Mouse (Mus musculus): ENCODE measurements around the gene Garnl3. TPM values are rescaled to one million over a fixed set of nuclear protein-coding genes. Genes with fewer than 3 reads are reported as not detected.

Garnl3 gene
- polyA plus RNA-seq, 1 experiment from 2014 or later: 1.2 TPM

- H3K4me1 ChIP-seq (replicated peaks): peaks cover 56% of the 10 kb centered on the region
- DNase-seq (peak; percentile 73), ATAC-seq (ENCODE audit: low read depth) (peak; percentile 80)
- peak overlapping the region; percentile 97 for H3K4me2 ChIP-seq
- H3K27me3 ChIP-seq: no peaks in the 10 kb centered on the region
- under 1% methylated on average over 55 of the region's 55 CpGs for WGBS (ENCODE audit: insufficient replicate concordance)
- H3K27ac ChIP-seq: peak overlapping the region; percentile 95
- H3K9ac ChIP-seq: peak overlapping the region; percentile 87
- peaks cover 29% of the 10 kb centered on the region for H3K36me3 ChIP-seq
- no peaks in the 10 kb centered on the region for H3K9me3 ChIP-seq (replicated peaks)
- peak overlapping the region; percentile 81 for H3K4me3 ChIP-seq (replicated peaks)
Measured at GRCm38 (mm10) chr2:32966689-32967631, 164.5 kb downstream of the Garnl3 start.

- Histone ChIP-seq H3K27ac (peak overlapping the region; percentile 95), H3K4me1 (replicated peaks) (peaks cover 60% of the 10 kb centered on the region), H3K9me3 (replicated peaks) (no peaks in the 10 kb centered on the region), H3K4me2 (peak overlapping the region; percentile 97), H3K9ac (peak overlapping the region; percentile 87), H3K36me3 (peaks cover 30% of the 10 kb centered on the region), H3K4me3 (replicated peaks) (peak overlapping the region; percentile 81), H3K27me3 (no peaks in the 10 kb centered on the region)
- 6% methylated on average over 13 of the region's 13 CpGs for WGBS (ENCODE audit: insufficient replicate concordance)
- ATAC-seq (ENCODE audit: low read depth): no peak
- DNase-seq: no peak
Measured at GRCm38 (mm10) chr2:32966184-32966688, 165.2 kb downstream of the Garnl3 start.

- no peak for ATAC-seq (ENCODE audit: low read depth)
- peaks cover 66% of the 10 kb centered on the region for H3K4me1 ChIP-seq (replicated peaks)
- peak overlapping the region; percentile 95 for H3K27ac ChIP-seq
- no peaks in the 10 kb centered on the region for H3K27me3 ChIP-seq
- H3K9ac ChIP-seq: peak overlapping the region; percentile 87
- H3K4me2 ChIP-seq: peak overlapping the region; percentile 97
- H3K36me3 ChIP-seq: peaks cover 30% of the 10 kb centered on the region
- WGBS (ENCODE audit: insufficient replicate concordance): 5% methylated on average over 7 of the region's 7 CpGs
- peak overlapping the region; percentile 81 for H3K4me3 ChIP-seq (replicated peaks)
- no peaks in the 10 kb centered on the region for H3K9me3 ChIP-seq (replicated peaks)
- no peak for DNase-seq
Measured at GRCm38 (mm10) chr2:32965511-32966183, 165.8 kb downstream of the Garnl3 start.

- Histone ChIP-seq H3K9me3 (replicated peaks) (no peaks in the 10 kb centered on the region), H3K9ac (peak overlapping the region; percentile 95), H3K36me3 (peaks cover 30% of the 10 kb centered on the region), H3K27me3 (no peaks in the 10 kb centered on the region), H3K4me3 (replicated peaks) (peak overlapping the region; percentile 84), H3K4me1 (replicated peaks) (peaks cover 72% of the 10 kb centered on the region), H3K27ac (peak overlapping the region; percentile 95), H3K4me2 (peak overlapping the region; percentile 97)
- 21% methylated on average over 10 of the region's 10 CpGs for WGBS (ENCODE audit: insufficient replicate concordance)
- no peak for DNase-seq
- ATAC-seq (ENCODE audit: low read depth): no peak
Measured at GRCm38 (mm10) chr2:32964659-32965457, 166.6 kb downstream of the Garnl3 start.

- H3K4me3 ChIP-seq (replicated peaks): peak overlapping the region; percentile 84
- peaks cover 30% of the 10 kb centered on the region for H3K36me3 ChIP-seq
- H3K9me3 ChIP-seq (replicated peaks): no peaks in the 10 kb centered on the region
- whole genome bisulfite sequencing (ENCODE audit: insufficient replicate concordance): 32% methylated on average over 1 of the region's 1 CpGs
- H3K27ac ChIP-seq: peak overlapping the region; percentile 95
- no peak for ATAC-seq (ENCODE audit: low read depth)
- H3K4me2 ChIP-seq: peak overlapping the region; percentile 97
- no peak for DNase-seq
- H3K27me3 ChIP-seq: no peaks in the 10 kb centered on the region
- H3K9ac ChIP-seq: peak overlapping the region; percentile 95
- peaks cover 76% of the 10 kb centered on the region for H3K4me1 ChIP-seq (replicated peaks)
Measured at GRCm38 (mm10) chr2:32963981-32964380, 167.5 kb downstream of the Garnl3 start.

GRCm38 (mm10) chr2:32963544-32963943, 167.9 kb downstream of the Garnl3 start:
- 30% methylated on average over 4 of the region's 4 CpGs for WGBS (ENCODE audit: insufficient replicate concordance)
- H3K27ac ChIP-seq: peak overlapping the region; percentile 95
- H3K4me3 ChIP-seq (replicated peaks): peak overlapping the region; percentile 84
- no peaks in the 10 kb centered on the region for H3K9me3 ChIP-seq (replicated peaks)
- H3K4me2 ChIP-seq: peak overlapping the region; percentile 97
- no peak for DNase-seq
- no peak for ATAC-seq (ENCODE audit: low read depth)
- H3K27me3 ChIP-seq: no peaks in the 10 kb centered on the region
- peak overlapping the region; percentile 95 for H3K9ac ChIP-seq
- H3K4me1 ChIP-seq (replicated peaks): peaks cover 76% of the 10 kb centered on the region
- H3K36me3 ChIP-seq: peaks cover 30% of the 10 kb centered on the region

- H3K36me3 ChIP-seq: peaks cover 30% of the 10 kb centered on the region
- peak overlapping the region; percentile 95 for H3K9ac ChIP-seq
- H3K9me3 ChIP-seq (replicated peaks): no peaks in the 10 kb centered on the region
- peak overlapping the region; percentile 84 for H3K4me3 ChIP-seq (replicated peaks)
- peak overlapping the region; percentile 97 for H3K4me2 ChIP-seq
- H3K27ac ChIP-seq: peak overlapping the region; percentile 95
- H3K27me3 ChIP-seq: no peaks in the 10 kb centered on the region
- peaks cover 71% of the 10 kb centered on the region for H3K4me1 ChIP-seq (replicated peaks)
- DNase-seq: no peak
- WGBS (ENCODE audit: insufficient replicate concordance): 2% methylated on average over 9 of the region's 9 CpGs
- no peak for ATAC-seq (ENCODE audit: low read depth)
Measured at GRCm38 (mm10) chr2:32962875-32963220, 168.6 kb downstream of the Garnl3 start.

GRCm38 (mm10) chr2:32962062-32962874, 169.2 kb downstream of the Garnl3 start:
- peaks cover 30% of the 10 kb centered on the region for H3K36me3 ChIP-seq
- ATAC-seq (ENCODE audit: low read depth) (no peak), DNase-seq (no peak)
- peak overlapping the region; percentile 95 for H3K9ac ChIP-seq
- peak overlapping the region; percentile 84 for H3K4me3 ChIP-seq (replicated peaks)
- H3K9me3 ChIP-seq (replicated peaks): no peaks in the 10 kb centered on the region
- under 1% methylated on average over 33 of the region's 33 CpGs for WGBS (ENCODE audit: insufficient replicate concordance)
- H3K27ac ChIP-seq: peak overlapping the region; percentile 95
- peaks cover 65% of the 10 kb centered on the region for H3K4me1 ChIP-seq (replicated peaks)
- H3K27me3 ChIP-seq: no peaks in the 10 kb centered on the region
- H3K4me2 ChIP-seq: peak overlapping the region; percentile 97

GRCm38 (mm10) chr2:32961192-32961995, 170.1 kb downstream of the Garnl3 start, which contains the start of the genes Rpl12 and Lrsam1:
Gene Rpl12 (plus strand): TSS chr2:32961559.
Gene Lrsam1 (minus strand): TSS chr2:32961614.
- no peaks in the 10 kb centered on the region for H3K9me3 ChIP-seq (replicated peaks)
- H3K4me2 ChIP-seq: peak within 1 kb of the TSS; percentile 97
- H3K9ac ChIP-seq: peak within 1 kb of the TSS; percentile 95
- 3% methylated on average over 55 of the region's 55 CpGs for WGBS (ENCODE audit: insufficient replicate concordance)
- peak within 1 kb of the TSS; percentile 95 for H3K27ac ChIP-seq
- DNase-seq (peak; percentile 89), ATAC-seq (ENCODE audit: low read depth) (peak; percentile 85)
- H3K36me3 ChIP-seq: peaks cover 32% of the 10 kb centered on the region
- no peaks in the 10 kb centered on the region for H3K27me3 ChIP-seq
- peaks cover 62% of the 10 kb centered on the region for H3K4me1 ChIP-seq (replicated peaks)
- H3K4me3 ChIP-seq (replicated peaks): peak within 1 kb of the TSS; percentile 84

All from liver, embryonic 13.5 days (tissue).